Mouse (Mus musculus): ENCODE results near the gene Tnni3k. TPM values are rescaled to one million over a fixed set of nuclear protein-coding genes. Genes with fewer than 3 reads are reported as not detected.

Gene Tnni3k
- polyA plus RNA-seq, 1 experiment from 2014 or later, result not detected

DNA sequence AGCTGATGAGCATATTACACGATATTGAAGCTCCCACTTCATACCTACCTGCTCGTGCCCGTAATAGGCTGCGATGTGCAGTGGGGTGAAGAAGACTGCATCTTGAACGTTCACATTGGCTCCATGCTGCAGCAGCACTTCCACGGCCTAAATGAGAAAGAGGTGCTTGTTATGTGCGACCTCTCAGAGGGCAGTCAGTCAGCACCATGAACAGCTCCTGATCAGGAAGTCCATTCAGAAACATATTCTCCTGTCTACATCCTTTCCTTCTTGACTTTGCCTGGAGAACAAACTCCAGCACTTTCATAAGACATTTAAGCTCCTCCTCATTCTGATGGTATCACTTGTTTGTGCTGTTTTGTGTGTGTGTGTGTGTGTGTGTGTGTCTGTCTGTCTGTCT, 76.1 kb downstream of the Tnni3k start:
- Histone ChIP-seq H3K4me1 (replicated peaks; ENCODE audit: control insufficient read depth, insufficient read depth, low read length) (no peaks in the 10 kb centered on the region), H3K9ac (ENCODE audit: low read length) (no peak overlapping the region), H3K27me3 (replicated peaks; ENCODE audit: control insufficient read depth, insufficient read depth, low read length) (no peaks in the 10 kb centered on the region), H3K4me3 (ENCODE audit: low read depth, low read length) (no peak overlapping the region), H3K36me3 (ENCODE audit: control insufficient read depth, insufficient read depth, low read length) (no peaks in the 10 kb centered on the region), H3K4me2 (ENCODE audit: low read length) (no peak overlapping the region), H3K27ac (ENCODE audit: low read depth) (no peak overlapping the region), H3K9me3 (ENCODE audit: control insufficient read depth, low read length) (no peaks in the 10 kb centered on the region)
- WGBS, result 79% methylated on average over 7 of the region's 7 CpGs
- no peak for ATAC-seq (replicated peaks; ENCODE audit: low FRiP score, low TSS enrichment, low read depth)
- no peak for DNase-seq (ENCODE audit: low spot score)

DNA sequence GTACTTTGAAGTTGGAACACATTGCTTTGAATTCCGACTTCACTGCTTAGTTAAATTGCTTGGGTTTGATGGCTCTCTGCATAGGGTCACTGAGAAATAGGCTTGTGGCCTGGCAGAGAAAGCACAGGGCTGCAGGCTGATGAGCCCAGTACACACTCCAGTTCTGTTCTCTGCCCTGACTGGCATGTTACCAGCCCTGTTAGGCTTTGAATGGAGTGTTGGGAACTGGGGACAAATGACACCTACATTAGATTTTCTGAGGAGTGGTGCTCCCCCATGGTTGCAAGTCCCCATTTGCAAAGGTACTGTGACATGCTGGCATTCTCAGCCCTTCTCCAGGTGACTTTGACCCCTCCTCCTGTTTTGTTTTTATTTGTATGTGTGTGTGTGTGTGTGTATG, 83.6 kb downstream of the Tnni3k start:
- Histone ChIP-seq H3K4me3 (ENCODE audit: low read depth, low read length) (no peak overlapping the region), H3K4me1 (replicated peaks; ENCODE audit: control insufficient read depth, insufficient read depth, low read length) (no peaks in the 10 kb centered on the region), H3K4me2 (ENCODE audit: low read length) (no peak overlapping the region), H3K27ac (ENCODE audit: low read depth) (no peak overlapping the region), H3K27me3 (replicated peaks; ENCODE audit: control insufficient read depth, insufficient read depth, low read length) (no peaks in the 10 kb centered on the region), H3K36me3 (ENCODE audit: control insufficient read depth, insufficient read depth, low read length) (no peaks in the 10 kb centered on the region), H3K9ac (ENCODE audit: low read length) (no peak overlapping the region), H3K9me3 (ENCODE audit: control insufficient read depth, low read length) (no peaks in the 10 kb centered on the region)
- 70% methylated on average over 1 of the region's 1 CpGs for WGBS
- no peak for ATAC-seq (replicated peaks; ENCODE audit: low FRiP score, low TSS enrichment, low read depth)
- no peak for DNase-seq (ENCODE audit: low spot score)

DNA sequence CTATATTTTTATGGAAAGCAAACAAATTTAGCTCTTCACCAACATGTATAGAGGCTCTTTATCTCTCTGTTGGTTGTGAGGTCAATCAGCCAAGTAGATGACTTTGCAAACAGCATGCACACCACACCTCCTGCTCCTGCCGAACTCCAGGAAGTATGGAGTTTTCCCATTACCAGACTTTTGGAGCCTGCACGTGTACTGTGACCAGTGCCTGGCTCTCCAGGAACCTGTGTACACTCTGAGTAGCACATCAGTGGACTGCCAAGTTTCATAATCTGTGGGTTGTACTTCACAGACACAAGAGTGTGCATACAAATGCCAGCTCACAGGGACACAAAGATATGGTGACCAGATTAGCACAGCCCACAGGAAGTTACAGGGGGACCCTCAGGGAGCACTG, 84.2 kb downstream of the Tnni3k start:
- H3K4me3 ChIP-seq (ENCODE audit: low read depth, low read length), result no peak overlapping the region
- H3K9ac ChIP-seq (ENCODE audit: low read length), result no peak overlapping the region
- WGBS, result 68% methylated on average over 2 of the region's 2 CpGs
- 0 out of 2 replicates have a peak, but pooled peaks have one; percentile 32 for ATAC-seq (replicated peaks; ENCODE audit: low FRiP score, low TSS enrichment, low read depth)
- no peaks in the 10 kb centered on the region for H3K9me3 ChIP-seq (ENCODE audit: control insufficient read depth, low read length)
- DNase-seq (ENCODE audit: low spot score), result no peak
- no peaks in the 10 kb centered on the region for H3K36me3 ChIP-seq (ENCODE audit: control insufficient read depth, insufficient read depth, low read length)
- H3K4me2 ChIP-seq (ENCODE audit: low read length), result no peak overlapping the region
- H3K27ac ChIP-seq (ENCODE audit: low read depth), result no peak overlapping the region
- no peaks in the 10 kb centered on the region for H3K27me3 ChIP-seq (replicated peaks; ENCODE audit: control insufficient read depth, insufficient read depth, low read length)
- H3K4me1 ChIP-seq (replicated peaks; ENCODE audit: control insufficient read depth, insufficient read depth, low read length), result no peaks in the 10 kb centered on the region

DNA sequence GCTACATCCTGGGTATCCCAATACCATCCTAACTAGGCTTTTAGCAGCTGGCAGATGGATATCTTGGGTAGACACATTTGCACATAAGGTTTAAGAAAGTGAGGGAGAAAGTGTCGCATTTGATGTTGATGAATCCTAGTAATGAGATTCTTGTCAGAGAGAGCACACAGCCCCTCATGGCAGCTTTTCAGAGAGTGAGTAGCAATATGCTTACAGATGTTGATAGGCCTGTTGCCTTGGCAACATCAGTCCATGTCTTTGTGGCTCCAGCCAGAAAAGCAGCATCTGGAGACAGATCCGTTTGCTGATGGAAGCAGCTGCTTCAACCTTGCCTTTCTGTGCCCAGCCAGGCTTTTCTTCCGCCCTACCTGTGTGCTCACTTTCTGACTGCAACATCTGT, 93.9 kb downstream of the Tnni3k start:
- H3K27ac ChIP-seq (ENCODE audit: low read depth), result no peak overlapping the region
- no peaks in the 10 kb centered on the region for H3K27me3 ChIP-seq (replicated peaks; ENCODE audit: control insufficient read depth, insufficient read depth, low read length)
- H3K9ac ChIP-seq (ENCODE audit: low read length), result no peak overlapping the region
- H3K9me3 ChIP-seq (ENCODE audit: control insufficient read depth, low read length), result no peaks in the 10 kb centered on the region
- 60% methylated on average over 3 of the region's 3 CpGs for WGBS
- H3K4me1 ChIP-seq (replicated peaks; ENCODE audit: control insufficient read depth, insufficient read depth, low read length), result no peaks in the 10 kb centered on the region
- DNase-seq (ENCODE audit: low spot score) (no peak), ATAC-seq (replicated peaks; ENCODE audit: low FRiP score, low TSS enrichment, low read depth) (no peak)
- no peak overlapping the region for H3K4me2 ChIP-seq (ENCODE audit: low read length)
- H3K36me3 ChIP-seq (ENCODE audit: control insufficient read depth, insufficient read depth, low read length), result no peaks in the 10 kb centered on the region
- no peak overlapping the region for H3K4me3 ChIP-seq (ENCODE audit: low read depth, low read length)

DNA sequence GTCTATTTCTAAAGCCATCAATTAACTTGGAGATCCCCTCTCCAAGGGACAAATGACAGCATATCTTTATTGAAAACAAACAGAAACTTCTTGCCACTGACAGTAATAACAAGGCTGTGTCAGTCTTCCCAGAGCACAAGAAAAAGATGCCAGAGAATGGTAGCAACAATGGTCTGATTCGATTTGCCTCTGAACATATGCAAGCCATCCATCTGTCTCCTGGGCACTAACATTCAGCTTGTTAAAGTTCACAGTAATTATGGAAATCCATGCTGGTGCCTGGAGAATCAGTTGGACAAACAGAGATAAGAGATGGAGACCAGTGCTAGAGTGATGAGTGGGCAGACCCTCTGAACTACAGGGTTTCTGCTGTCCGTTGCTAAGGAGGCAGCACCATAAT, 102.1 kb downstream of the Tnni3k start:
- H3K4me3 ChIP-seq (ENCODE audit: low read depth, low read length), result no peak overlapping the region
- 35% methylated on average over 2 of the region's 2 CpGs for WGBS
- no peak for ATAC-seq (replicated peaks; ENCODE audit: low FRiP score, low TSS enrichment, low read depth)
- DNase-seq (ENCODE audit: low spot score), result no peak
- H3K36me3 ChIP-seq (ENCODE audit: control insufficient read depth, insufficient read depth, low read length), result no peaks in the 10 kb centered on the region
- H3K27me3 ChIP-seq (replicated peaks; ENCODE audit: control insufficient read depth, insufficient read depth, low read length), result no peaks in the 10 kb centered on the region
- H3K27ac ChIP-seq (ENCODE audit: low read depth), result no peak overlapping the region
- H3K9ac ChIP-seq (ENCODE audit: low read length), result no peak overlapping the region
- H3K4me2 ChIP-seq (ENCODE audit: low read length), result no peak overlapping the region
- no peaks in the 10 kb centered on the region for H3K9me3 ChIP-seq (ENCODE audit: control insufficient read depth, low read length)
- H3K4me1 ChIP-seq (replicated peaks; ENCODE audit: control insufficient read depth, insufficient read depth, low read length), result no peaks in the 10 kb centered on the region

DNA sequence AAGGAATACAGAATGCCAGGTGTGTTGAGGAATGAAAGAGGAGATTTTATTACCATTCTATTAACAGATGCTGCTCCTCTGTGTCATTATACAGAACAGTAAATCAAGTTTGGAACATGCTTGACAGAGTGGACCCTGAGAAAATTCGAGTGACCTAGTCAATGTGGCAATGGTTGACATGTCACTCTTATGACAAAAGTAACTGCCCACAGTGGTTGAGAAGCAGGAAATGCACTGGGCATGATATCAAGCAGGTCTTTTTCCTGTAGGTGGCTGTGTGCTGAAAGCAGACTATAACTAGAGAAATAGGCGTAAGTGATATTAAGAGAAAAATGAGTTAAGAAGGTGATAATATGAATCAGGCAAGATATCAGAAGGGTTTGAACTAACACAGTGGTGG, 105.7 kb downstream of the Tnni3k start:
- Histone ChIP-seq H3K27ac (ENCODE audit: low read depth) (no peak overlapping the region), H3K4me3 (ENCODE audit: low read depth, low read length) (no peak overlapping the region), H3K4me2 (ENCODE audit: low read length) (no peak overlapping the region), H3K27me3 (replicated peaks; ENCODE audit: control insufficient read depth, insufficient read depth, low read length) (no peaks in the 10 kb centered on the region), H3K36me3 (ENCODE audit: control insufficient read depth, insufficient read depth, low read length) (no peaks in the 10 kb centered on the region), H3K4me1 (replicated peaks; ENCODE audit: control insufficient read depth, insufficient read depth, low read length) (no peaks in the 10 kb centered on the region), H3K9me3 (ENCODE audit: control insufficient read depth, low read length) (no peaks in the 10 kb centered on the region), H3K9ac (ENCODE audit: low read length) (no peak overlapping the region)
- DNase-seq (ENCODE audit: low spot score), result no peak
- WGBS, result 73% methylated on average over 2 of the region's 2 CpGs
- ATAC-seq (replicated peaks; ENCODE audit: low FRiP score, low TSS enrichment, low read depth), result no peak

DNA sequence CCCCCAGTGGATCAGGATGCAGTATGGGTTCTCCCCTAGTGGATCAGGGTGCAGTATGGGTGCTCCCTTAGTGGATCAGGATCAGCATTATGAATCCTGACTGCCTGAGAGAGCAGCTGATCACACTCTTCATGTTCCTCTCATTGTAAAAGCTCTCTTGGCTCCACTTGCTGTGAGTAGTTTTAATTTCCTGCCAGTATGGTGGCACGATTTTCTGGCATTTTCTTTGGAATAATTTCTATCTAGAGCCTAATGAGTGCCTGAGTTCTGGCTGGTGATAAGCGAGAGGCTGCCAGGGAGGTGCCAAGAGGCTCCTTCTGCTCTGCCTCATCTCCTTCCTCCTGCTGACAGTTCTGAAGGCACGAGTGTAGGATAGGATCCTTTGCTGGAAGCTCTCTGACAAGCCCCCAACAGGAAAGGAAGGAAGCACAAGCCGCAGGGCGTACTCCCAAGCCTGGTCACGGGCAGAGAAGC, 109.5 kb downstream of the Tnni3k start:
- H3K36me3 ChIP-seq (ENCODE audit: control insufficient read depth, insufficient read depth, low read length), result no peaks in the 10 kb centered on the region
- no peak for DNase-seq (ENCODE audit: low spot score)
- no peak for ATAC-seq (replicated peaks; ENCODE audit: low FRiP score, low TSS enrichment, low read depth)
- H3K27me3 ChIP-seq (replicated peaks; ENCODE audit: control insufficient read depth, insufficient read depth, low read length), result no peaks in the 10 kb centered on the region
- H3K9ac ChIP-seq (ENCODE audit: low read length), result no peak overlapping the region
- H3K4me3 ChIP-seq (ENCODE audit: low read depth, low read length), result no peak overlapping the region
- H3K27ac ChIP-seq (ENCODE audit: low read depth), result no peak overlapping the region
- WGBS, result 56% methylated on average over 6 of the region's 6 CpGs
- H3K4me2 ChIP-seq (ENCODE audit: low read length), result no peak overlapping the region
- H3K4me1 ChIP-seq (replicated peaks; ENCODE audit: control insufficient read depth, insufficient read depth, low read length), result no peaks in the 10 kb centered on the region
- no peaks in the 10 kb centered on the region for H3K9me3 ChIP-seq (ENCODE audit: control insufficient read depth, low read length)

DNA sequence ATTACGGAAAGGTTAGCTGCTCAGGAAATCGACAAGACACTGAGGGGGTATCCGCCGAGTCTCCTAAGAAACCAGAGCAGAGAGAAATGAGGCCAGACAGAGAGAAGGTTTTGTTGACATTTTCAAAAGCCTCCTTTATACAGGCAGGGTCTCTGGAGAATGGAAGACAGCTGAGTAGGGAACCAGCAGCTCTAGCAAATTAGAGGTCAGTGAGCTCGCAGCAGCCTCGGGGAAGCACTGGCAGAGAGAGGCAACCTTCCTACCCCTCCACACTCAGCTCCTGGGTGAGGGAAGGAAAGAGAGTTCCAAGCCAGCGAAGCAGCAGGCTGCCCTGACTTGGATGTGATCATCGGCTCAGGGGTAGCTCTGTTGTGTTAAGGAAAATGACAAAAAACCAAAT, 127.5 kb downstream of the Tnni3k start:
- DNase-seq (ENCODE audit: low spot score) (no peak), ATAC-seq (replicated peaks; ENCODE audit: low FRiP score, low TSS enrichment, low read depth) (no peak)
- Histone ChIP-seq H3K27ac (ENCODE audit: low read depth) (no peak overlapping the region), H3K27me3 (replicated peaks; ENCODE audit: control insufficient read depth, insufficient read depth, low read length) (no peaks in the 10 kb centered on the region), H3K4me3 (ENCODE audit: low read depth, low read length) (no peak overlapping the region), H3K9me3 (ENCODE audit: control insufficient read depth, low read length) (no peaks in the 10 kb centered on the region), H3K4me2 (ENCODE audit: low read length) (no peak overlapping the region), H3K4me1 (replicated peaks; ENCODE audit: control insufficient read depth, insufficient read depth, low read length) (no peaks in the 10 kb centered on the region), H3K9ac (ENCODE audit: low read length) (no peak overlapping the region), H3K36me3 (ENCODE audit: control insufficient read depth, insufficient read depth, low read length) (no peaks in the 10 kb centered on the region)
- WGBS, result 44% methylated on average over 8 of the region's 8 CpGs

DNA sequence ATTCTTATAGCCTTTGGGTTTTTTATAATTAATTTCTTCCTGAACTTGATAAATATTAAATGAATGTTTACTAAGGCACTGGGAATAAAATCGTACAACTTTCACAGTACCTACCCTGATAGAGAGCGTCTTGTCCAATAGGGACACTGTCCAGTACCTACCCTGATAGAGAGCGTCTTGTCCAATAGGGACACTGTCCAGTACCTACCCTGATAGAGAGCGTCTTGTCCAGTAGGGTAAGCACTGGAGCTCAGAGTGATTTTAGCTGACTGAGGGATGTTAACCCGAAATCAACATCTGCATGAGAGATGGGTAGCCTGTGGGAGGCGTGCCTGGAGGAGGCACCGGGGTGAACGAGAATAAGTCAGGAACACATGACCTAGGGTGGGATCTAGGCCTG, 130.3 kb downstream of the Tnni3k start:
- Histone ChIP-seq H3K36me3 (ENCODE audit: control insufficient read depth, insufficient read depth, low read length) (no peaks in the 10 kb centered on the region), H3K27ac (ENCODE audit: low read depth) (no peak overlapping the region), H3K4me1 (replicated peaks; ENCODE audit: control insufficient read depth, insufficient read depth, low read length) (no peaks in the 10 kb centered on the region), H3K9ac (ENCODE audit: low read length) (no peak overlapping the region), H3K27me3 (replicated peaks; ENCODE audit: control insufficient read depth, insufficient read depth, low read length) (no peaks in the 10 kb centered on the region), H3K4me2 (ENCODE audit: low read length) (no peak overlapping the region), H3K9me3 (ENCODE audit: control insufficient read depth, low read length) (no peaks in the 10 kb centered on the region), H3K4me3 (ENCODE audit: low read depth, low read length) (no peak overlapping the region)
- DNase-seq (ENCODE audit: low spot score), result no peak
- no peak for ATAC-seq (replicated peaks; ENCODE audit: low FRiP score, low TSS enrichment, low read depth)
- 85% methylated on average over 8 of the region's 8 CpGs for WGBS

All from intestine, embryonic 14.5 days (tissue).